Mouse (Mus musculus) E14TG2a.4 (cell line): Measurements from ENCODE around the gene D16Ertd472e.

Source experiments
- CTCF ChIP-seq: conservative IDR thresholded peaks from 2 replicates; pipeline ENCODE4 v1.5.1; 2014; ENCODE audit warnings: low read length
- NANOG ChIP-seq: IDR thresholded peaks from 2 replicates; pipeline ENCODE4 v1.6.1; 2014; ENCODE audit warnings: borderline replicate concordance, low read length, mixed read lengths

GRCm38 (mm10) chr16:78586621-78587020 lies 10.1 kb upstream of the D16Ertd472e start:
- TF ChIP-seq CTCF (no peak), NANOG (no peak)
